Mouse (Mus musculus): ENCODE data around the gene Vwa3a. TPM values are rescaled to one million over a fixed set of nuclear protein-coding genes. Genes with fewer than 3 reads are reported as not detected.

The Vwa3a gene
- polyA plus RNA-seq, 1 experiment from 2014 or later: 0.11 TPM

DNA sequence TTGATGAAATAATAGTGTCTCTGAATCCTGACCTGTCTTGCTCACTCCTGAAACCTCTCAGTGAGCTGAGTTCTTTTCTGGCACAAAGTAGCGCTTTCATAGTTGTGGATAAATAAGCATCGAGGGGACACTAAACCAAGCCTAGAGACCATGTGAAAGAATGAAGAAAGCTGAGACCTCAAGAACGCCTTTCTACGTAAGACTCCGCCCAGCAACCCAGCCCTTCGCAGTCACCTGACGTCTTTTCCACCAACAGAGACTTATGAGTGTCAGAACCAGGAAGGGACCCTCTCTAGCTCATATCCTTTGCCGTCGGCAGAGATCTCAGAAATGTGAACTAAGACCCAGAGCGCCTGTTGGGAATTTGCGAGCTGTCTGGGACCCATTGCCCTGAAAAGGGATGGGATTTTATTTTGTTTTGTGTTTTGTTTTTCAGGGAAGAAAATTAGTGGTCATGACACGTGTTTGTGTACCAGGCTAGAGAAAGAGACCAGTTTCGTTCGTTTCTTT is 95.8 kb downstream of the Vwa3a start:
- H3K36me3 ChIP-seq (ENCODE audit: control insufficient read depth, insufficient read depth, low read length): no peaks in the 10 kb centered on the region
- peak overlapping the region; percentile 60 for H3K4me3 ChIP-seq (ENCODE audit: low read depth, low read length)
- no peaks in the 10 kb centered on the region for H3K9me3 ChIP-seq (ENCODE audit: control insufficient read depth, low read length)
- WGBS: 16% methylated on average over 14 of the region's 14 CpGs
- DNase-seq (ENCODE audit: low spot score) (peak; percentile 68), ATAC-seq (replicated peaks; ENCODE audit: low FRiP score) (peak; percentile 77)
- H3K4me1 ChIP-seq (replicated peaks; ENCODE audit: control insufficient read depth, insufficient read depth, low read length): no peaks in the 10 kb centered on the region; the same call in 1 of the 2 replicates
- no peak overlapping the region for H3K27ac ChIP-seq (ENCODE audit: low read depth, low read length)
- peaks cover 15% of the 10 kb centered on the region for H3K27me3 ChIP-seq (ENCODE audit: control insufficient read depth, insufficient read depth, low read length)
- H3K9ac ChIP-seq (ENCODE audit: low read length): 0 out of 2 replicates have a peak overlapping the region, but pooled peaks have one; percentile 20
- peak overlapping the region; percentile 54 for H3K4me2 ChIP-seq (ENCODE audit: low read depth, low read length, severe bottlenecking)

- Histone ChIP-seq H3K9ac (ENCODE audit: low read length) (peak overlapping the region; percentile 51; the same call in 1 of the 2 replicates), H3K4me2 (ENCODE audit: low read depth, low read length, severe bottlenecking) (peak overlapping the region; percentile 54), H3K27ac (ENCODE audit: low read depth, low read length) (no peak overlapping the region), H3K4me1 (replicated peaks; ENCODE audit: control insufficient read depth, insufficient read depth, low read length) (no peaks in the 10 kb centered on the region), H3K9me3 (ENCODE audit: control insufficient read depth, low read length) (no peaks in the 10 kb centered on the region), H3K36me3 (ENCODE audit: control insufficient read depth, insufficient read depth, low read length) (no peaks in the 10 kb centered on the region), H3K27me3 (ENCODE audit: control insufficient read depth, insufficient read depth, low read length) (peaks cover 8% of the 10 kb centered on the region), H3K4me3 (ENCODE audit: low read depth, low read length) (peak overlapping the region; percentile 60)
- peak; percentile 91 for ATAC-seq (replicated peaks; ENCODE audit: low FRiP score)
- 1% methylated on average over 41 of the region's 41 CpGs for WGBS
- DNase-seq (ENCODE audit: low spot score): peak; percentile 96
Measured at GRCm38 (mm10) chr7:120835449-120836359, 96.6 kb downstream of the Vwa3a start.

GRCm38 (mm10) chr7:120836361-120836760 is 97.2 kb downstream of the Vwa3a start:
- ATAC-seq (replicated peaks; ENCODE audit: low FRiP score) (no peak), DNase-seq (ENCODE audit: low spot score) (peak; percentile 71)
- Histone ChIP-seq H3K4me2 (ENCODE audit: low read depth, low read length, severe bottlenecking) (peak overlapping the region; percentile 51), H3K27ac (ENCODE audit: low read depth, low read length) (no peak overlapping the region), H3K9me3 (ENCODE audit: control insufficient read depth, low read length) (no peaks in the 10 kb centered on the region), H3K9ac (ENCODE audit: low read length) (peak overlapping the region; percentile 35; the same call in 1 of the 2 replicates), H3K4me1 (replicated peaks; ENCODE audit: control insufficient read depth, insufficient read depth, low read length) (no peaks in the 10 kb centered on the region), H3K27me3 (ENCODE audit: control insufficient read depth, insufficient read depth, low read length) (peaks cover 4% of the 10 kb centered on the region; the same call in 1 of the 2 replicates), H3K4me3 (ENCODE audit: low read depth, low read length) (peak overlapping the region; percentile 60), H3K36me3 (ENCODE audit: control insufficient read depth, insufficient read depth, low read length) (no peaks in the 10 kb centered on the region)
- WGBS: 5% methylated on average over 12 of the region's 12 CpGs

GRCm38 (mm10) chr7:120838436-120839160 is 99.5 kb downstream of the Vwa3a start:
- Histone ChIP-seq H3K4me3 (ENCODE audit: low read depth, low read length) (no peak overlapping the region), H3K9ac (ENCODE audit: low read length) (no peak overlapping the region), H3K36me3 (ENCODE audit: control insufficient read depth, insufficient read depth, low read length) (no peaks in the 10 kb centered on the region), H3K9me3 (ENCODE audit: control insufficient read depth, low read length) (no peaks in the 10 kb centered on the region), H3K4me1 (replicated peaks; ENCODE audit: control insufficient read depth, insufficient read depth, low read length) (peaks cover 1% of the 10 kb centered on the region; the same call in 1 of the 2 replicates), H3K27ac (ENCODE audit: low read depth, low read length) (no peak overlapping the region), H3K27me3 (ENCODE audit: control insufficient read depth, insufficient read depth, low read length) (no peaks in the 10 kb centered on the region), H3K4me2 (ENCODE audit: low read depth, low read length, severe bottlenecking) (no peak overlapping the region)
- DNase-seq (ENCODE audit: low spot score) (no peak), ATAC-seq (replicated peaks; ENCODE audit: low FRiP score) (no peak)
- 77% methylated on average over 5 of the region's 5 CpGs for WGBS

DNA sequence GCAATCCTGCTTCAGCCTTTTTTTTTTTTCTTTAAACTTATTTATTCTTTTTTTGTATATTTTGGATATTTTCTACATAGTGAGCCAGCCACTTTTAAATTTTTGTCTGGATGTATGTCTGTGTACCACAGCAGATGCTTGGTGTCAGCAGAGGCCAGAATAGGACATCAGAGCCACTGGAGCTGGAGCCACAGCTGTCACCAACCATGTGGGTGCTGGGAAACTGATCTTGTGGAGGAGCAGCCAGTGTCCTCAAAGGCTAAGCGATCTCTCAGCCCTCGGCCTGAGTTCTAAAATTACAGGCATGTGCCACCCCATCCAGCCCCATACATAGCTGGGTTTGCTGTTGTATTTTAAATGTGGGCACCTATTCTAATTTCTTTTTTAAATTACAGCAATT is 100.7 kb downstream of the Vwa3a start:
- Histone ChIP-seq H3K4me3 (ENCODE audit: low read depth, low read length) (no peak overlapping the region), H3K27me3 (ENCODE audit: control insufficient read depth, insufficient read depth, low read length) (no peaks in the 10 kb centered on the region; the same call in 1 of the 2 replicates), H3K36me3 (ENCODE audit: control insufficient read depth, insufficient read depth, low read length) (no peaks in the 10 kb centered on the region), H3K4me2 (ENCODE audit: low read depth, low read length, severe bottlenecking) (no peak overlapping the region), H3K9me3 (ENCODE audit: control insufficient read depth, low read length) (no peaks in the 10 kb centered on the region), H3K27ac (ENCODE audit: low read depth, low read length) (no peak overlapping the region), H3K4me1 (replicated peaks; ENCODE audit: control insufficient read depth, insufficient read depth, low read length) (peaks cover 9% of the 10 kb centered on the region; the same call in 1 of the 2 replicates), H3K9ac (ENCODE audit: low read length) (no peak overlapping the region)
- 81% methylated on average over 2 of the region's 2 CpGs for WGBS
- ATAC-seq (replicated peaks; ENCODE audit: low FRiP score): no peak
- no peak for DNase-seq (ENCODE audit: low spot score)

DNA sequence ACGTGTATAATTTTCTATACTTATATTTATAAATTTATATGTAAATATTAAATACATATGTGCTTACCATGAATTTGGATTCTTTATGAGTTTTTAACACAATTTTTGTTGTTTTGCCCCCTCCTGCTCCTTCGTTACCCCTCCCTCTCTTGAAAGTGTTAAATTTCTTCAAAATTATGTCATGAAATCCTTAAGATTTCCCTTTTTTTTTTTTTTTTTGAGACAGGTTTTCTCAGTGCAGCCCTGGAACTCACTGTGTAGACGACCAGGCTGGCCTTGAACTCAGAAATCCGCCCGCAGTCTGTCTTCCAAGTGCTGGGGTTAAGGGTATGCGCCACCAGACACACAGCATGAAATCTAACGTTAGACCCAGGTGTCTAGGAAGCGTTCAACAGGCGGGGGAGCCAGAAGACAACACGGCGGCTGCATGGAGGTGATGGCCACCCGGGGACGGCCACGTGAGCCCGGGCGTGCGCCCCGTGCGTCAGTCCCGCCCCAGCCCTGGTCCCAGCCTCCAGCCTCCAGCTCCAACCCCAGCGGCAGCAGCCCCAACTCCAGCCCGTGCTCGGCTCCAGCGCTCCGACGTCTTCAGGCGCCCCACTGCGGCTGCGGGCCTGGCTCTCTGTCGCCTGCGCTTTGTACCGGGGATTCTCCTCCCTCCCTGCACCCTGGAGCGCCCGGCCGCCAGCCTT is 103.4 kb downstream of the Vwa3a start, which contains the start of gene Eef2k:
Eef2k (plus strand) TSS at position 487 of the 692 bp plus-strand sequence.
- Histone ChIP-seq H3K4me3 (ENCODE audit: low read depth, low read length) (peak within 1 kb of the TSS; percentile 64), H3K27ac (ENCODE audit: low read depth, low read length) (peak within 1 kb of the TSS; percentile 84), H3K4me1 (replicated peaks; ENCODE audit: control insufficient read depth, insufficient read depth, low read length) (peaks cover 11% of the 10 kb centered on the region; the same call in 1 of the 2 replicates), H3K9me3 (ENCODE audit: control insufficient read depth, low read length) (no peaks in the 10 kb centered on the region), H3K9ac (ENCODE audit: low read length) (peak within 1 kb of the TSS; percentile 78), H3K27me3 (ENCODE audit: control insufficient read depth, insufficient read depth, low read length) (peaks cover 5% of the 10 kb centered on the region; the same call in 1 of the 2 replicates), H3K36me3 (ENCODE audit: control insufficient read depth, insufficient read depth, low read length) (no peaks in the 10 kb centered on the region), H3K4me2 (ENCODE audit: low read depth, low read length, severe bottlenecking) (peak within 1 kb of the TSS; percentile 88)
- peak; percentile 94 for ATAC-seq (replicated peaks; ENCODE audit: low FRiP score)
- 3% methylated on average over 35 of the region's 35 CpGs for WGBS
- DNase-seq (ENCODE audit: low spot score): peak; percentile 94

- no peaks in the 10 kb centered on the region for H3K36me3 ChIP-seq (ENCODE audit: control insufficient read depth, insufficient read depth, low read length)
- ATAC-seq (replicated peaks; ENCODE audit: low FRiP score): peak; percentile 73
- under 1% methylated on average over 39 of the region's 40 CpGs for WGBS
- H3K4me2 ChIP-seq (ENCODE audit: low read depth, low read length, severe bottlenecking): peak overlapping the region; percentile 88
- peak overlapping the region; percentile 84 for H3K27ac ChIP-seq (ENCODE audit: low read depth, low read length)
- peak; percentile 84 for DNase-seq (ENCODE audit: low spot score)
- H3K4me3 ChIP-seq (ENCODE audit: low read depth, low read length): peak overlapping the region; percentile 64
- H3K9ac ChIP-seq (ENCODE audit: low read length): peak overlapping the region; percentile 78
- no peaks in the 10 kb centered on the region for H3K9me3 ChIP-seq (ENCODE audit: control insufficient read depth, low read length)
- peaks cover 11% of the 10 kb centered on the region; the same call in 1 of the 2 replicates for H3K4me1 ChIP-seq (replicated peaks; ENCODE audit: control insufficient read depth, insufficient read depth, low read length)
- peaks cover 5% of the 10 kb centered on the region; the same call in 1 of the 2 replicates for H3K27me3 ChIP-seq (ENCODE audit: control insufficient read depth, insufficient read depth, low read length)
Measured at GRCm38 (mm10) chr7:120843037-120843621, 104.0 kb downstream of the Vwa3a start.
